Mouse (Mus musculus) bone marrow, adult 2 months (tissue): ENCODE measurements around the gene Alk.

Source experiments
- CTCF ChIP-seq: fragments of 200-500 bp; IDR thresholded peaks from 2 replicates; pipeline ENCODE4 v1.5.1; 2011; ENCODE audit warnings: low read length, control low read depth; ENCODE audit not compliant: control insufficient read depth, insufficient read depth
- POLR2A ChIP-seq: fragments of 200-500 bp; IDR thresholded peaks from 2 replicates; pipeline ENCODE4 v1.6.1; 2011; ENCODE audit warnings: low read depth, mild to moderate bottlenecking, control low read depth, low read length, borderline replicate concordance; ENCODE audit not compliant: control insufficient read depth

- TF ChIP-seq CTCF (no peak), POLR2A (no peak)
These were observed 591.7 kb downstream of the Alk start for GRCm38 (mm10) chr17:72012775-72013174.
